Mouse (Mus musculus) kidney, adult 2 months (tissue): ENCODE results near the gene Fig4. TPM values are rescaled to one million over a fixed set of nuclear protein-coding genes. Genes with fewer than 3 reads are reported as not detected.

Experiments
- DNase-seq: peaks from one replicate; pipeline ENCODE4 v3.0.0; 2021
- H3K27ac ChIP-seq: fragments of 200-500 bp; 2 replicates; pipeline ENCODE4 v1.5.1; 2012; ENCODE audit warnings: low read depth, low read length, control low read depth, inconsistent platforms; ENCODE audit not compliant: insufficient read depth
- H3K27me3 ChIP-seq: fragments of 200-500 bp; replicated peaks from 2 replicates; pipeline ENCODE4 v1.6.1; 2012; ENCODE audit warnings: mild to moderate bottlenecking, moderate library complexity, low read length, inconsistent platforms; ENCODE audit not compliant: control insufficient read depth, insufficient read depth
- H3K36me3 ChIP-seq: fragments of 200-500 bp; 2 replicates; pipeline ENCODE4 v1.6.1; 2012; ENCODE audit warnings: mild to moderate bottlenecking, moderate library complexity, low read length, inconsistent platforms; ENCODE audit not compliant: control insufficient read depth, insufficient read depth
- H3K4me1 ChIP-seq: fragments of 200-500 bp; 2 replicates; pipeline ENCODE4 v1.6.1; 2011; ENCODE audit warnings: low read length; ENCODE audit not compliant: control insufficient read depth, insufficient read depth
- H3K4me3 ChIP-seq: fragments of 200-500 bp; 2 replicates; pipeline ENCODE4 v1.5.1; 2011; ENCODE audit warnings: mild to moderate bottlenecking, low read depth, low read length, control low read depth; ENCODE audit not compliant: insufficient read depth
- CTCF ChIP-seq: fragments of 200-500 bp; conservative IDR thresholded peaks from 2 replicates; pipeline ENCODE4 v1.5.1; 2011; ENCODE audit warnings: low read depth, mild to moderate bottlenecking, control low read depth, low read length, moderate library complexity, mixed read lengths; ENCODE audit not compliant: insufficient read depth, insufficient read length
- POLR2A ChIP-seq: fragments of 200-500 bp; IDR thresholded peaks from one replicate; pipeline ENCODE4 v1.6.1; 2011; ENCODE audit warnings: low read depth, low read length, control low read depth
- WGBS: fragments of 180-500 bp; shearing (Covaris S2); methylation state at CpG from one replicate; pipeline ENCODE4 v1.1.7; 2018; 5-methylcytosine and 5-hydroxymethylcytosine counted together
- polyA plus RNA-seq: library from polyadenylated mRNA; depleted of rRNA; stranded (reverse); fragments of >200 nt; gene quantifications from 2 replicates; pipeline ENCODE4 v1.2.3, GENCODE M21; 2012

The Fig4 gene
- polyA plus RNA-seq, 1 experiment, result 13.4 TPM

GRCm38 (mm10) chr10:41204637-41205315, 98.3 kb downstream of the Fig4 start:
- no peak for DNase-seq
- 73% methylated on average over 11 of the region's 11 CpGs for WGBS
- H3K36me3 ChIP-seq, result no peaks in the 10 kb centered on the region
- no peaks in the 10 kb centered on the region for H3K4me1 ChIP-seq
- H3K4me3 ChIP-seq, result no peak overlapping the region
- H3K27me3 ChIP-seq, result no peaks in the 10 kb centered on the region
- H3K27ac ChIP-seq, result no peak overlapping the region
- TF ChIP-seq POLR2A, result no peak
- no peak for TF ChIP-seq CTCF

GRCm38 (mm10) chr10:41204191-41204590, 98.9 kb downstream of the Fig4 start:
- DNase-seq, result no peak
- 61% methylated on average over 5 of the region's 5 CpGs for WGBS
- Histone ChIP-seq H3K4me1 (no peaks in the 10 kb centered on the region), H3K27ac (no peak overlapping the region), H3K27me3 (no peaks in the 10 kb centered on the region), H3K4me3 (no peak overlapping the region), H3K36me3 (no peaks in the 10 kb centered on the region)
- TF ChIP-seq CTCF (no peak), POLR2A (no peak)

GRCm38 (mm10) chr10:41198719-41199118, 104.3 kb downstream of the Fig4 start:
- Histone ChIP-seq H3K27ac (no peak overlapping the region), H3K4me3 (no peak overlapping the region), H3K27me3 (no peaks in the 10 kb centered on the region), H3K36me3 (no peaks in the 10 kb centered on the region), H3K4me1 (no peaks in the 10 kb centered on the region)
- 57% methylated on average over 6 of the region's 6 CpGs for WGBS
- no peak for DNase-seq
- TF ChIP-seq CTCF (no peak), POLR2A (no peak)

GRCm38 (mm10) chr10:41197788-41198187, 105.3 kb downstream of the Fig4 start:
- no peaks in the 10 kb centered on the region for H3K4me1 ChIP-seq
- TF ChIP-seq POLR2A (no peak), CTCF (no peak)
- 97% methylated on average over 5 of the region's 5 CpGs for WGBS

GRCm38 (mm10) chr10:41196295-41196694, 106.8 kb downstream of the Fig4 start:
- Histone ChIP-seq H3K4me1 (no peaks in the 10 kb centered on the region), H3K36me3 (no peaks in the 10 kb centered on the region), H3K27ac (no peak overlapping the region), H3K4me3 (no peak overlapping the region), H3K27me3 (no peaks in the 10 kb centered on the region)
- DNase-seq, result no peak
- 90% methylated on average over 4 of the region's 4 CpGs for WGBS
- TF ChIP-seq POLR2A, result no peak
- TF ChIP-seq CTCF, result no peak

More at GRCm38 (mm10) chr10:41197788-41198187, 105.3 kb downstream of the Fig4 start:
- H3K27ac ChIP-seq, result no peak overlapping the region
- H3K27me3 ChIP-seq, result no peaks in the 10 kb centered on the region
- H3K36me3 ChIP-seq, result no peaks in the 10 kb centered on the region
- H3K4me3 ChIP-seq, result no peak overlapping the region
- DNase-seq, result no peak

GRCm38 (mm10) chr10:41189392-41189791, 113.7 kb downstream of the Fig4 start:
- WGBS, result 82% methylated on average over 3 of the region's 3 CpGs
- H3K27me3 ChIP-seq, result no peaks in the 10 kb centered on the region
- DNase-seq, result no peak
- no peaks in the 10 kb centered on the region for H3K4me1 ChIP-seq
- no peak for TF ChIP-seq POLR2A
- no peak for TF ChIP-seq CTCF
- H3K36me3 ChIP-seq, result no peaks in the 10 kb centered on the region; the same call in 1 of the 2 replicates
- H3K4me3 ChIP-seq, result no peak overlapping the region
- H3K27ac ChIP-seq, result no peak overlapping the region

- TF ChIP-seq CTCF, result no peak
- TF ChIP-seq POLR2A, result no peak
- no peak overlapping the region for H3K4me3 ChIP-seq
- no peak for DNase-seq
- no peaks in the 10 kb centered on the region for H3K4me1 ChIP-seq
- no peaks in the 10 kb centered on the region; the same call in 1 of the 2 replicates for H3K36me3 ChIP-seq
- no peaks in the 10 kb centered on the region for H3K27me3 ChIP-seq
- 53% methylated on average over 3 of the region's 3 CpGs for WGBS
- no peak overlapping the region for H3K27ac ChIP-seq
Observed at GRCm38 (mm10) chr10:41183975-41184374, 119.1 kb downstream of the Fig4 start.
